Mouse (Mus musculus) kidney, embryonic 16.5 days (tissue): ENCODE results near the gene Rtn3. TPM values are rescaled to one million over a fixed set of nuclear protein-coding genes. Genes with fewer than 3 reads are reported as not detected.

Experiments
- ATAC-seq: fragments of 200-750 bp; cut with Nextera tagmentation; 2 replicates; pipeline ENCODE4 v1.8.0; 2017; ENCODE audit warnings: moderate TSS enrichment; ENCODE audit not compliant: low FRiP score, low TSS enrichment
- H3K27ac ChIP-seq: fragments of 300-500 bp; sonication (generic); 2 replicates; pipeline ENCODE4 v1.5.1; 2014; ENCODE audit warnings: low read length
- H3K27me3 ChIP-seq: fragments of 300-500 bp; sonication (generic); 2 replicates; pipeline ENCODE4 v1.6.1; 2014; ENCODE audit warnings: low read length, control low read depth, mixed read lengths; ENCODE audit not compliant: insufficient read depth
- H3K36me3 ChIP-seq: fragments of 300-500 bp; sonication (generic); 2 replicates; pipeline ENCODE4 v1.6.1; 2014; ENCODE audit warnings: low read length, control low read depth, mixed read lengths; ENCODE audit not compliant: insufficient read depth
- H3K4me1 ChIP-seq: fragments of 300-500 bp; sonication (generic); 2 replicates; pipeline ENCODE4 v1.6.1; 2014; ENCODE audit warnings: low read length, control low read depth, mixed read lengths; ENCODE audit not compliant: insufficient read depth
- H3K4me2 ChIP-seq: fragments of 300-500 bp; sonication (generic); replicated peaks from 2 replicates; pipeline ENCODE4 v1.6.1; 2014; ENCODE audit warnings: low read depth, low read length
- H3K4me3 ChIP-seq: fragments of 300-500 bp; sonication (generic); 2 replicates; pipeline ENCODE4 v1.5.1; 2014; ENCODE audit warnings: mild to moderate bottlenecking, low read length
- H3K9ac ChIP-seq: fragments of 300-500 bp; sonication (generic); replicated peaks from 2 replicates; pipeline ENCODE4 v1.6.1; 2014; ENCODE audit warnings: low read length
- H3K9me3 ChIP-seq: fragments of 300-500 bp; sonication (generic); 2 replicates; pipeline ENCODE4 v1.6.1; 2016; ENCODE audit warnings: low read length, control low read depth
- WGBS: fragments of 180-500 bp; shearing (Covaris S2); extraction: QIAGEN DNeasy Blood & Tissue Kit; methylation state at CpG from one replicate; pipeline ENCODE4 v1.1.7; 2014; 5-methylcytosine and 5-hydroxymethylcytosine counted together
- polyA plus RNA-seq: library from polyadenylated mRNA; unstranded; fragments of >200 nt; fragmentation: Nextera tagmentation; extraction: Ambion mirVana; gene quantifications from 2 replicates; pipeline ENCODE4 v1.2.1, GENCODE M21; 2015

The Rtn3 gene
- polyA plus RNA-seq, 1 experiment from 2014 or later = 169 TPM

- no peak overlapping the region for H3K27ac ChIP-seq
- ATAC-seq = peak; percentile 74
Measured at GRCm38 (mm10) chr19:7458901-7459300, 24.2 kb downstream of the Rtn3 start.

GRCm38 (mm10) chr19:7456803-7457202, 26.3 kb downstream of the Rtn3 start:
- WGBS = 43% methylated on average over 2 of the region's 2 CpGs
- Histone ChIP-seq H3K9ac (no peak overlapping the region), H3K4me1 (peaks cover 19% of the 10 kb centered on the region), H3K27ac (no peak overlapping the region), H3K4me3 (no peak overlapping the region), H3K36me3 (no peaks in the 10 kb centered on the region), H3K4me2 (no peak overlapping the region), H3K9me3 (no peaks in the 10 kb centered on the region), H3K27me3 (no peaks in the 10 kb centered on the region)
- no peak for ATAC-seq

More at GRCm38 (mm10) chr19:7458901-7459300, 24.2 kb downstream of the Rtn3 start:
- H3K36me3 ChIP-seq = no peaks in the 10 kb centered on the region
- no peaks in the 10 kb centered on the region for H3K9me3 ChIP-seq
- H3K4me2 ChIP-seq = no peak overlapping the region
- no peaks in the 10 kb centered on the region for H3K27me3 ChIP-seq
- no peak overlapping the region for H3K9ac ChIP-seq
- peaks cover 19% of the 10 kb centered on the region for H3K4me1 ChIP-seq
- H3K4me3 ChIP-seq = no peak overlapping the region

- Histone ChIP-seq H3K9ac (no peak overlapping the region), H3K4me3 (no peak overlapping the region), H3K27ac (no peak overlapping the region), H3K36me3 (peaks cover 5% of the 10 kb centered on the region; the same call in 1 of the 2 replicates), H3K4me1 (no peaks in the 10 kb centered on the region), H3K4me2 (no peak overlapping the region), H3K9me3 (no peaks in the 10 kb centered on the region), H3K27me3 (no peaks in the 10 kb centered on the region)
- ATAC-seq = no peak
- WGBS = 76% methylated on average over 1 of the region's 1 CpGs
Measured at GRCm38 (mm10) chr19:7445596-7445995, 37.5 kb downstream of the Rtn3 start.

DNA sequence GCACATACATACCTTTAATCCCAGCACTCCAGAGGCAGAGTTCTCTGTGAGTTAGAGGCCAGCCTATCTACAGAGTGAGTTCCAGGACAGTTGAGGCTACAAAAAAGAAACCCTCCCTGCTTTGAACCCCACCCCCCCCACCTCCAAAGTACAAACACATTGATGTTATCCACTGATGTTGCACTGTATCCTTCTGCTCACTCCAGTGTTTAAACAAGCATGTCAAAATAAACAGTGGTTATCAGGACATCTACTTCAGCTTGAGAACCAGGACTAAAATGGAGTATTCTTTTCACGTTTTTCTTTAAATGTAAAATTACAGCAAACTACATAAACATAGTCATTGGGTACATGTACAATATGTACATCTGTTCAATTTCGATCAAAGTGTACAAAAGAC, 38.0 kb downstream of the Rtn3 start:
- Histone ChIP-seq H3K4me2 (no peak overlapping the region), H3K4me1 (no peaks in the 10 kb centered on the region), H3K27me3 (no peaks in the 10 kb centered on the region), H3K4me3 (no peak overlapping the region), H3K9me3 (no peaks in the 10 kb centered on the region), H3K36me3 (peaks cover 5% of the 10 kb centered on the region; the same call in 1 of the 2 replicates), H3K27ac (no peak overlapping the region), H3K9ac (no peak overlapping the region)
- no peak for ATAC-seq
- 93% methylated on average over 2 of the region's 2 CpGs for WGBS

- WGBS = 55% methylated on average over 14 of the region's 14 CpGs
- H3K27me3 ChIP-seq = no peaks in the 10 kb centered on the region
- H3K4me1 ChIP-seq = no peaks in the 10 kb centered on the region
- peaks cover 5% of the 10 kb centered on the region; the same call in 1 of the 2 replicates for H3K36me3 ChIP-seq
- 0 out of 2 replicates have a peak, but pooled peaks have one; percentile 6 for ATAC-seq
- H3K9ac ChIP-seq = no peak overlapping the region
- no peaks in the 10 kb centered on the region for H3K9me3 ChIP-seq
- H3K4me3 ChIP-seq = no peak overlapping the region
- H3K27ac ChIP-seq = no peak overlapping the region
- H3K4me2 ChIP-seq = no peak overlapping the region
Measured at GRCm38 (mm10) chr19:7441493-7441892, 41.6 kb downstream of the Rtn3 start.

DNA sequence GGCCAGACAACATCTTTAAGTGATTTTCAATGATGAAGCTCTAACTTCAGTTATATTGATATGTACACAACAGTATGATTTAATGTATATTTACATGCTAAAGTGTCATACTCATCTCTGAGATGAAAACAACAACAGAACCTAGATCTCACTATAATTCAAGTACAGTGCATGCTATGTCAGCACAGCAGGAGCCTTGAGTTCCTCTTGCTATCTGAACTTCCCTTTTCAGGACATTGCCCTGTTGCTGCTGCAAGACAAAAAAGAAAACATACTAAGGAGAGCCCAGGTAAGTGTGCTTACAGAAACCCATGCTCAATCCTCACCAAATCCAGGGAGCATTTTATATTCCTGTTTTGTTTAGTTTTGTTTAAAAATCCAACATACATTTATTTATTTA, 44.8 kb downstream of the Rtn3 start:
- no peak overlapping the region for H3K9ac ChIP-seq
- no peaks in the 10 kb centered on the region for H3K4me1 ChIP-seq
- peaks cover 5% of the 10 kb centered on the region for H3K36me3 ChIP-seq
- no peak overlapping the region for H3K4me3 ChIP-seq
- no peak for ATAC-seq
- no peak overlapping the region for H3K4me2 ChIP-seq
- H3K27ac ChIP-seq = no peak overlapping the region
- H3K9me3 ChIP-seq = no peaks in the 10 kb centered on the region
- no peaks in the 10 kb centered on the region for H3K27me3 ChIP-seq

- H3K9me3 ChIP-seq = no peaks in the 10 kb centered on the region
- no peak overlapping the region for H3K9ac ChIP-seq
- peaks cover 24% of the 10 kb centered on the region for H3K36me3 ChIP-seq
- H3K27ac ChIP-seq = no peak overlapping the region
- no peak overlapping the region for H3K4me3 ChIP-seq
- no peaks in the 10 kb centered on the region for H3K27me3 ChIP-seq
- no peak overlapping the region for H3K4me2 ChIP-seq
- WGBS = 62% methylated on average over 5 of the region's 5 CpGs
- no peaks in the 10 kb centered on the region for H3K4me1 ChIP-seq
- ATAC-seq = peak; percentile 67
Measured at GRCm38 (mm10) chr19:7436061-7436970, 46.8 kb downstream of the Rtn3 start.

GRCm38 (mm10) chr19:7434887-7435286, 48.2 kb downstream of the Rtn3 start:
- H3K4me2 ChIP-seq = no peak overlapping the region

GRCm38 (mm10) chr19:7425398-7425775, 57.7 kb downstream of the Rtn3 start:
- Histone ChIP-seq H3K27me3 (no peaks in the 10 kb centered on the region), H3K36me3 (peaks cover 44% of the 10 kb centered on the region), H3K9me3 (no peaks in the 10 kb centered on the region), H3K27ac (no peak overlapping the region), H3K4me2 (no peak overlapping the region), H3K4me3 (no peak overlapping the region), H3K9ac (no peak overlapping the region), H3K4me1 (peaks cover 40% of the 10 kb centered on the region)
- no peak for ATAC-seq
- 43% methylated on average over 3 of the region's 3 CpGs for WGBS

More at GRCm38 (mm10) chr19:7434887-7435286, 48.2 kb downstream of the Rtn3 start:
- Histone ChIP-seq H3K27ac (no peak overlapping the region), H3K27me3 (no peaks in the 10 kb centered on the region), H3K9ac (no peak overlapping the region), H3K4me3 (no peak overlapping the region), H3K9me3 (no peaks in the 10 kb centered on the region), H3K4me1 (no peaks in the 10 kb centered on the region), H3K36me3 (peaks cover 34% of the 10 kb centered on the region)
- 93% methylated on average over 2 of the region's 2 CpGs for WGBS
- ATAC-seq = no peak
